Mouse (Mus musculus) midbrain, postnatal 0 days (tissue): ENCODE results near the gene Sorcs2. TPM values are rescaled to one million over a fixed set of nuclear protein-coding genes. Genes with fewer than 3 reads are reported as not detected.
"Not testable (repeated sequence)": the region's sequence is repeated elsewhere in the genome, so short reads cannot be mapped to it uniquely, and the experiment has no call there.

Source experiments
- ATAC-seq: fragments of 200-750 bp; cut with Nextera tagmentation; 2 replicates; pipeline ENCODE4 v1.8.0; 2017; ENCODE audit warnings: moderate number of reproducible peaks, mild to moderate bottlenecking, moderate TSS enrichment, moderate library complexity; ENCODE audit not compliant: low FRiP score
- DNase-seq: peaks from one replicate; pipeline ENCODE4 v3.0.0-alpha.2; 2015; ENCODE audit warnings: low spot score
- H3K27ac ChIP-seq: fragments of 300-500 bp; sonication (generic); 2 replicates; pipeline ENCODE4 v1.5.1; 2014; ENCODE audit warnings: low read depth, mild to moderate bottlenecking, low read length, mixed read lengths
- H3K27me3 ChIP-seq: fragments of 300-500 bp; sonication (generic); 2 replicates; pipeline ENCODE4 v1.6.1; 2014; ENCODE audit warnings: low read length, control low read depth, mixed read lengths; ENCODE audit not compliant: insufficient read depth
- H3K36me3 ChIP-seq: fragments of 300-500 bp; sonication (generic); 2 replicates; pipeline ENCODE4 v1.6.1; 2014; ENCODE audit warnings: low read length, control low read depth, mixed read lengths; ENCODE audit not compliant: insufficient read depth
- H3K4me1 ChIP-seq: fragments of 300-500 bp; sonication (generic); 2 replicates; pipeline ENCODE4 v1.6.1; 2014; ENCODE audit warnings: mild to moderate bottlenecking, control low read depth, antibody characterized with exemption, low read length, mixed read lengths; ENCODE audit not compliant: insufficient read depth
- H3K4me2 ChIP-seq: fragments of 300-500 bp; sonication (generic); 2 replicates; pipeline ENCODE4 v1.6.1; 2014; ENCODE audit warnings: low read depth, mild to moderate bottlenecking, low read length, mixed read lengths; ENCODE audit not compliant: poor library complexity, severe bottlenecking
- H3K4me3 ChIP-seq: fragments of 300-500 bp; sonication (generic); 2 replicates; pipeline ENCODE4 v1.5.1; 2014; ENCODE audit warnings: low read depth, mild to moderate bottlenecking, low read length, moderate library complexity
- H3K9ac ChIP-seq: fragments of 300-500 bp; sonication (generic); replicated peaks from 2 replicates; pipeline ENCODE4 v1.6.1; 2014; ENCODE audit warnings: mild to moderate bottlenecking, low read length, moderate library complexity, mixed read lengths; ENCODE audit not compliant: poor library complexity, severe bottlenecking
- H3K9me3 ChIP-seq: fragments of 300-500 bp; sonication (generic); 2 replicates; pipeline ENCODE4 v1.6.1; 2016; ENCODE audit warnings: low read length, control low read depth
- CTCF ChIP-seq: IDR thresholded peaks from 2 replicates; pipeline ENCODE4 v1.5.1; 2016; ENCODE audit warnings: antibody characterized with exemption, mild to moderate bottlenecking
- WGBS: fragments of 180-500 bp; shearing (Covaris S2); extraction: QIAGEN DNeasy Blood & Tissue Kit; methylation state at CpG from one replicate; pipeline ENCODE4 v1.1.7; 2014; 5-methylcytosine and 5-hydroxymethylcytosine counted together
- polyA plus RNA-seq: library from polyadenylated mRNA; unstranded; fragments of >200 nt; fragmentation: Nextera tagmentation; extraction: Ambion mirVana; gene quantifications from 2 replicates; pipeline ENCODE4 v1.2.1, GENCODE M21; 2015
- total RNA-seq: library from RNA; depleted of rRNA; stranded (reverse); fragments of >200 nt; gene quantifications from 2 replicates; pipeline ENCODE4 v1.2.3, GENCODE M21; 2014

Gene Sorcs2
- total and polyA plus RNA-seq, 2 experiments from 2014 or later = 16.1 to 49.2 TPM

DNA sequence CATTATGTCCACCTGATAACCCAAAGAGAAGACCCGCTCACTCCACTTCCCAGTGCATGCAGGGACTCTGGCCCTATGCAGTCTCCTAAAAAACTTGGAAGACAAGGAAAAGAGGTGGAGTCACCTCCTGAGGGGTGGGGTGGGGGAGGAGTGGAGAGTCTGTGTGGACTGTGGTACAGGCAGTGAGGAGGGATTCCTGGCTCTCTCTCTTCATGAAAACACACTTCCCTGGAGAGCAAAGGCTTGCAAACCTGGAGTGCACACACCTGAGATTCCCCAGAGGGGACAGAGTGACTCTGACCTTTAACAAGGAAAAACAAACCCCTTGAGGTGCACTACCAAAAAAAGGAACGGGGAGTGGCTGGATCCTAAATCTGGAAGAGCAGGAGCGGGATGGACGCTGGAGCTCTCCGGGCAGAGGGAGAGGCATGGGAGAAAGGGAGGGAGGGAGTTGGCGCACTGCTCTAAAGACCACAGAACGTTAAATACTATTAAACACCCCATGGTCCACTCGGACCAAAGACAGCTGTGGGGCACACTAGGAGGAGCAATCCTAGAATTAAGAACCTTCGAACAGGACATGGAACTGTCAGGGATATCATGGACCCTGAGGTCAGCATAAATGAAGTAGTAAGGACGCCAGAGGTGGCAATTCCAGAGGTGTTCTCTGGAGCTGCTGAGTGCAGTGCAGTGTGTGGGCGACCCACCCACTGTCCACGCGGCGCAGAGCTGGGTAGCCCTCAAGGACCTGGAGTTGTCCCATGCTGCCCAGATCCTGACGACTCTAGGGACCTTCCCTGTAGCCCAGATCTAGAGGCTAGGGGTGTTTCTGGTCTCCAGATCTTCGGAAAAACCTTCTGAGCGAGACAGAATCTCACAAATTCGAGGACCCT lies 1.2 kb downstream of the Sorcs2 start:
- no peak for TF ChIP-seq CTCF
- Histone ChIP-seq H3K4me2 (peak overlapping the region; percentile 97), H3K27me3 (no peaks in the 10 kb centered on the region), H3K36me3 (no peaks in the 10 kb centered on the region), H3K4me3 (peak overlapping the region; percentile 90), H3K9ac (peak overlapping the region; percentile 77), H3K27ac (no peak overlapping the region), H3K4me1 (peaks cover 12% of the 10 kb centered on the region), H3K9me3 (no peaks in the 10 kb centered on the region)
- ATAC-seq (no peak), DNase-seq (no peak)
- WGBS = 6% methylated on average over 18 of the region's 18 CpGs

GRCm38 (mm10) chr5:36396011-36396410 lies 1.9 kb downstream of the Sorcs2 start:
- WGBS = 72% methylated on average over 3 of the region's 3 CpGs
- Histone ChIP-seq H3K9me3 (no peaks in the 10 kb centered on the region), H3K4me3 (peak overlapping the region; percentile 90), H3K4me1 (peaks cover 12% of the 10 kb centered on the region), H3K9ac (no peak overlapping the region), H3K27me3 (no peaks in the 10 kb centered on the region), H3K4me2 (peak overlapping the region; percentile 97), H3K36me3 (no peaks in the 10 kb centered on the region), H3K27ac (no peak overlapping the region)
- DNase-seq = peak; percentile 73
- TF ChIP-seq CTCF = peak; percentile 82
- no peak for ATAC-seq

DNA sequence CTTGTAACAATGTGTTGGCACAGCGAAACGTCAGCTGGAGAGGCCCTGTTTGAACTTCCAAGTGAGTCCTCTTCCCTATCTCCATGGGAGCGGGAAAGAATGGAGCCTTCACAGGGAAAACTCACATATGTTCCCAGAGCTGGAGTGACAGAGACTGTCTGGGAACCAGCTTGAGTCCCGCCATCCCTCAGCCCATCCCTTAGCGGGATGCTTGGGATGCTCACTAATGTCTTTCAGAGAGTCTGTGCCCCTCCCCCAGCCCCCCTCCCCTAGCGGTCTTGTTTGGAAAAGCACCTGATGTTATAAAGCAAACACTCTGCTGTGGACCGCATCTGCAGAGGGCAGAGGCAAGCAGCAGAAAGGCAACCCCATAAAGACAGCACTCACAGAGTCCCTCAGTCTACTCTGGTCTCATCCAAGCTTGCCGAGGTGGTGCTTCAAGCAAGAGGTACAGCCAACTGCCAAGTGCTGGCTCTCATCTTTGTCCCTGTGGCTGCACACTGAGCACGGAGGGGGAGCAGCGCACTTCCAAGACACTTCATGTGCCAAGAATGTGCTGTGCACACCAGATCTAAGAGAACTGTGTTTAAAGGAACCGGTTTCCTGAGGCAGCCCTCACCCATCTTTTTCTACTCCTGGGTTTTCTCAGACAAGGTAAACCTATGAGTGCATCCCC lies 3.0 kb downstream of the Sorcs2 start:
- no peak overlapping the region for H3K27ac ChIP-seq

GRCm38 (mm10) chr5:36391751-36392150 lies 6.2 kb downstream of the Sorcs2 start:
- no peak overlapping the region for H3K4me2 ChIP-seq
- 84% methylated on average over 4 of the region's 4 CpGs for WGBS
- peaks cover 17% of the 10 kb centered on the region for H3K4me1 ChIP-seq
- no peak for TF ChIP-seq CTCF
- no peak overlapping the region for H3K4me3 ChIP-seq
- DNase-seq = no peak
- no peaks in the 10 kb centered on the region for H3K27me3 ChIP-seq
- H3K27ac ChIP-seq = no peak overlapping the region
- H3K9ac ChIP-seq = no peak overlapping the region
- no peak for ATAC-seq
- no peaks in the 10 kb centered on the region for H3K9me3 ChIP-seq
- H3K36me3 ChIP-seq = no peaks in the 10 kb centered on the region

More for the DNA sequence above, 3.0 kb downstream of the Sorcs2 start:
- Histone ChIP-seq H3K4me3 (peak overlapping the region; percentile 8; the same call in 1 of the 2 replicates), H3K4me1 (peaks cover 12% of the 10 kb centered on the region), H3K9me3 (no peaks in the 10 kb centered on the region), H3K9ac (0 out of 2 replicates have a peak overlapping the region, but pooled peaks have one; percentile 24), H3K27me3 (no peaks in the 10 kb centered on the region), H3K36me3 (no peaks in the 10 kb centered on the region), H3K4me2 (peak overlapping the region; percentile 97)
- WGBS = 39% methylated on average over 11 of the region's 11 CpGs
- DNase-seq (peak; percentile 65), ATAC-seq (no peak)
- TF ChIP-seq CTCF = peak; percentile 46

DNA sequence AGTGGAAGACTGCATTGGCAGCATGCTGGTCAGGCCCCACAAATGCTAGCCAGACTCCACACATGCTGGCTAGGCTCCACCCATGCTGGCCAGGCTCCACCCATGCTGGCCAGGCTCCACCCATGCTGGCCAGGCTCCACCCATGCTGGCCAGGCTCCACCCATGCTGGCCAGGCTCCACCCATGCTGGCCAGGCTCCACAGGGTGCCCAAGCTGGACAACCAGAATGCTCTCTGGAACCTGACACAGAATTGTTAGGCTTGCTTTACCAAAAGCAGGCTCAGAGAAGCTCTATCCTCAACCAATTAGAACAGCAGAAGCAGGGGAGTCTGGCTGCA lies 7.4 kb downstream of the Sorcs2 start:
- not testable (repeated sequence) for H3K4me3 ChIP-seq, H3K36me3 ChIP-seq, H3K9ac ChIP-seq, H3K27ac ChIP-seq, H3K4me2 ChIP-seq, H3K9me3 ChIP-seq, DNase-seq, ATAC-seq, H3K27me3 ChIP-seq
- peaks cover 17% of the 10 kb centered on the region for H3K4me1 ChIP-seq
